Mouse (Mus musculus) liver, embryonic 16.5 days (tissue): ENCODE measurements around the gene Aar2. TPM values are rescaled to one million over a fixed set of nuclear protein-coding genes. Genes with fewer than 3 reads are reported as not detected.

ENCODE experiments used
- ATAC-seq: fragments of 200-750 bp; cut with Nextera tagmentation; 2 replicates; pipeline ENCODE4 v1.8.0; 2017; ENCODE audit warnings: low read depth, mild to moderate bottlenecking, moderate number of reproducible peaks, moderate library complexity
- H3K27ac ChIP-seq: fragments of 300-500 bp; sonication (generic); 2 replicates; pipeline ENCODE4 v1.5.1; 2014; ENCODE audit warnings: mild to moderate bottlenecking, low read length
- H3K27me3 ChIP-seq: fragments of 300-500 bp; sonication (generic); 2 replicates; pipeline ENCODE4 v1.6.1; 2014; ENCODE audit warnings: low read depth, low read length, mixed read lengths; ENCODE audit not compliant: control insufficient read depth, insufficient read depth
- H3K36me3 ChIP-seq: fragments of 300-500 bp; sonication (generic); 2 replicates; pipeline ENCODE4 v1.6.1; 2014; ENCODE audit warnings: mild to moderate bottlenecking; ENCODE audit not compliant: control insufficient read depth, insufficient read depth
- H3K4me1 ChIP-seq: fragments of 300-500 bp; sonication (generic); 2 replicates; pipeline ENCODE4 v1.6.1; 2014; ENCODE audit warnings: low read depth, low read length, mixed read lengths; ENCODE audit not compliant: control insufficient read depth
- H3K4me2 ChIP-seq: fragments of 300-500 bp; sonication (generic); 2 replicates; pipeline ENCODE4 v1.6.1; 2014; ENCODE audit warnings: low read depth, low read length, mixed read lengths
- H3K4me3 ChIP-seq: fragments of 300-500 bp; sonication (generic); 2 replicates; pipeline ENCODE4 v1.5.1; 2014; ENCODE audit warnings: low read depth, mild to moderate bottlenecking, low read length
- H3K9ac ChIP-seq: fragments of 300-500 bp; sonication (generic); 2 replicates; pipeline ENCODE4 v1.6.1; 2014; ENCODE audit warnings: low read depth, low read length
- H3K9me3 ChIP-seq: fragments of 300-500 bp; sonication (generic); replicated peaks from 2 replicates; pipeline ENCODE4 v1.6.1; 2016; ENCODE audit warnings: low read length; ENCODE audit not compliant: control insufficient read depth
- WGBS: fragments of 180-500 bp; shearing (Covaris S2); extraction: QIAGEN DNeasy Blood & Tissue Kit; methylation state at CpG from one replicate; pipeline ENCODE4 v1.1.7; 2014; ENCODE audit not compliant: insufficient replicate concordance; 5-methylcytosine and 5-hydroxymethylcytosine counted together
- polyA plus RNA-seq: library from polyadenylated mRNA; unstranded; fragments of >200 nt; fragmentation: Nextera tagmentation; extraction: Ambion mirVana; gene quantifications from 2 replicates; pipeline ENCODE4 v1.2.1, GENCODE M21; 2015

Gene Aar2
- polyA plus RNA-seq, 1 experiment from 2014 or later = 12.4 TPM

GRCm38 (mm10) chr2:156580507-156580906 lies 33.1 kb downstream of the Aar2 start:
- no peaks in the 10 kb centered on the region for H3K36me3 ChIP-seq
- no peaks in the 10 kb centered on the region for H3K9me3 ChIP-seq
- no peaks in the 10 kb centered on the region for H3K27me3 ChIP-seq
- H3K4me1 ChIP-seq = no peaks in the 10 kb centered on the region
- no peak overlapping the region for H3K4me2 ChIP-seq
- no peak overlapping the region for H3K4me3 ChIP-seq
- H3K9ac ChIP-seq = no peak overlapping the region
- WGBS = 54% methylated on average over 5 of the region's 5 CpGs
- no peak for ATAC-seq
- H3K27ac ChIP-seq = no peak overlapping the region

GRCm38 (mm10) chr2:156581244-156581643 lies 33.9 kb downstream of the Aar2 start:
- H3K27me3 ChIP-seq = no peaks in the 10 kb centered on the region
- H3K9me3 ChIP-seq = no peaks in the 10 kb centered on the region
- ATAC-seq = no peak
- H3K4me2 ChIP-seq = no peak overlapping the region
- no peaks in the 10 kb centered on the region for H3K4me1 ChIP-seq
- H3K27ac ChIP-seq = no peak overlapping the region
- 45% methylated on average over 10 of the region's 10 CpGs for WGBS
- no peaks in the 10 kb centered on the region for H3K36me3 ChIP-seq
- H3K4me3 ChIP-seq = no peak overlapping the region
- H3K9ac ChIP-seq = no peak overlapping the region

GRCm38 (mm10) chr2:156582887-156583286 lies 35.5 kb downstream of the Aar2 start:
- no peak overlapping the region for H3K27ac ChIP-seq
- H3K9ac ChIP-seq = no peak overlapping the region
- ATAC-seq = no peak
- no peak overlapping the region for H3K4me2 ChIP-seq
- 57% methylated on average over 10 of the region's 10 CpGs for WGBS
- no peaks in the 10 kb centered on the region for H3K27me3 ChIP-seq
- no peaks in the 10 kb centered on the region for H3K4me1 ChIP-seq
- no peaks in the 10 kb centered on the region for H3K9me3 ChIP-seq
- H3K36me3 ChIP-seq = no peaks in the 10 kb centered on the region
- no peak overlapping the region for H3K4me3 ChIP-seq

GRCm38 (mm10) chr2:156584154-156584796 lies 36.9 kb downstream of the Aar2 start:
- ATAC-seq = no peak
- H3K27ac ChIP-seq = no peak overlapping the region
- H3K9ac ChIP-seq = no peak overlapping the region
- H3K27me3 ChIP-seq = no peaks in the 10 kb centered on the region
- 48% methylated on average over 11 of the region's 11 CpGs for WGBS
- no peak overlapping the region for H3K4me3 ChIP-seq
- H3K36me3 ChIP-seq = no peaks in the 10 kb centered on the region
- H3K4me2 ChIP-seq = no peak overlapping the region
- no peaks in the 10 kb centered on the region for H3K9me3 ChIP-seq
- H3K4me1 ChIP-seq = no peaks in the 10 kb centered on the region

- Histone ChIP-seq H3K9me3 (no peaks in the 10 kb centered on the region), H3K4me1 (no peaks in the 10 kb centered on the region), H3K4me3 (no peak overlapping the region), H3K36me3 (no peaks in the 10 kb centered on the region), H3K27ac (no peak overlapping the region), H3K4me2 (no peak overlapping the region), H3K27me3 (no peaks in the 10 kb centered on the region), H3K9ac (no peak overlapping the region)
- no peak for ATAC-seq
- 47% methylated on average over 14 of the region's 14 CpGs for WGBS
Measured at GRCm38 (mm10) chr2:156584797-156585471, 37.5 kb downstream of the Aar2 start.

- H3K4me1 ChIP-seq = no peaks in the 10 kb centered on the region
- H3K4me3 ChIP-seq = no peak overlapping the region
- no peaks in the 10 kb centered on the region for H3K36me3 ChIP-seq
- H3K9me3 ChIP-seq = no peaks in the 10 kb centered on the region
- 71% methylated on average over 9 of the region's 9 CpGs for WGBS
- no peak for ATAC-seq
- H3K27me3 ChIP-seq = no peaks in the 10 kb centered on the region
- H3K4me2 ChIP-seq = no peak overlapping the region
- H3K9ac ChIP-seq = no peak overlapping the region
- no peak overlapping the region for H3K27ac ChIP-seq
Measured at GRCm38 (mm10) chr2:156589481-156589880, 42.1 kb downstream of the Aar2 start.

- no peaks in the 10 kb centered on the region for H3K4me1 ChIP-seq
- no peak overlapping the region for H3K4me2 ChIP-seq
- H3K9ac ChIP-seq = no peak overlapping the region
- WGBS = 56% methylated on average over 15 of the region's 15 CpGs
- no peak for ATAC-seq
- H3K36me3 ChIP-seq = no peaks in the 10 kb centered on the region
- H3K9me3 ChIP-seq = no peaks in the 10 kb centered on the region
- no peaks in the 10 kb centered on the region for H3K27me3 ChIP-seq
- no peak overlapping the region for H3K4me3 ChIP-seq
- H3K27ac ChIP-seq = no peak overlapping the region
Measured at GRCm38 (mm10) chr2:156594987-156595490, 47.7 kb downstream of the Aar2 start.

GRCm38 (mm10) chr2:156602581-156602980 lies 55.2 kb downstream of the Aar2 start:
- Histone ChIP-seq H3K4me3 (no peak overlapping the region), H3K9ac (no peak overlapping the region), H3K27ac (no peak overlapping the region), H3K36me3 (no peaks in the 10 kb centered on the region), H3K4me1 (no peaks in the 10 kb centered on the region), H3K9me3 (no peaks in the 10 kb centered on the region), H3K4me2 (no peak overlapping the region), H3K27me3 (no peaks in the 10 kb centered on the region)
- WGBS = 55% methylated on average over 7 of the region's 7 CpGs
- ATAC-seq = no peak

- Histone ChIP-seq H3K27ac (no peak overlapping the region), H3K9ac (no peak overlapping the region), H3K4me3 (no peak overlapping the region), H3K4me2 (no peak overlapping the region), H3K9me3 (no peaks in the 10 kb centered on the region), H3K27me3 (no peaks in the 10 kb centered on the region; the same call in 1 of the 2 replicates), H3K4me1 (no peaks in the 10 kb centered on the region), H3K36me3 (no peaks in the 10 kb centered on the region)
- 69% methylated on average over 9 of the region's 9 CpGs for WGBS
- ATAC-seq = no peak
Measured at GRCm38 (mm10) chr2:156603671-156604070, 56.3 kb downstream of the Aar2 start.
